Mouse (Mus musculus) hindbrain, embryonic 11.5 days (tissue): ENCODE data around the gene Spdya. TPM values are rescaled to one million over a fixed set of nuclear protein-coding genes. Genes with fewer than 3 reads are reported as not detected.
A peak's percentile ranks its signal among the peaks of the same experiment; 100 is the strongest.

Experiments used
- ATAC-seq: fragments of 200-750 bp; cut with Nextera tagmentation; 2 replicates; pipeline ENCODE4 v1.8.0; 2017; ENCODE audit warnings: mild to moderate bottlenecking, moderate TSS enrichment, moderate library complexity; ENCODE audit not compliant: low FRiP score
- DNase-seq: peaks from one replicate; pipeline ENCODE4 v3.0.0-alpha.2; 2015; ENCODE audit warnings: low spot score
- H3K27ac ChIP-seq: fragments of 300-500 bp; sonication (generic); 2 replicates; pipeline ENCODE4 v1.5.1; 2014; ENCODE audit warnings: mild to moderate bottlenecking, low read depth, low read length
- H3K27me3 ChIP-seq: fragments of 300-500 bp; sonication (generic); 2 replicates; pipeline ENCODE4 v1.6.1; 2014; ENCODE audit warnings: mild to moderate bottlenecking, low read length, moderate library complexity, mixed read lengths; ENCODE audit not compliant: control insufficient read depth, insufficient read depth
- H3K36me3 ChIP-seq: fragments of 300-500 bp; sonication (generic); 2 replicates; pipeline ENCODE4 v1.6.1; 2014; ENCODE audit warnings: mild to moderate bottlenecking, low read length, moderate library complexity, mixed read lengths; ENCODE audit not compliant: control insufficient read depth, insufficient read depth
- H3K4me1 ChIP-seq: fragments of 300-500 bp; sonication (generic); replicated peaks from 2 replicates; pipeline ENCODE4 v1.6.1; 2014; ENCODE audit warnings: low read length, mixed read lengths; ENCODE audit not compliant: control insufficient read depth, insufficient read depth
- H3K4me2 ChIP-seq: fragments of 300-500 bp; sonication (generic); replicated peaks from 2 replicates; pipeline ENCODE4 v1.6.1; 2014; ENCODE audit warnings: mild to moderate bottlenecking, low read depth, low read length
- H3K4me3 ChIP-seq: fragments of 300-500 bp; sonication (generic); 2 replicates; pipeline ENCODE4 v1.5.1; 2014; ENCODE audit warnings: low read depth, low read length
- H3K9ac ChIP-seq: fragments of 300-500 bp; sonication (generic); 2 replicates; pipeline ENCODE4 v1.6.1; 2014; ENCODE audit warnings: low read depth, low read length
- H3K9me3 ChIP-seq: fragments of 300-500 bp; sonication (generic); 2 replicates; pipeline ENCODE4 v1.6.1; 2016; ENCODE audit warnings: low read length; ENCODE audit not compliant: control insufficient read depth
- WGBS: fragments of 180-500 bp; shearing (Covaris S2); extraction: QIAGEN DNeasy Blood & Tissue Kit; methylation state at CpG from one replicate; pipeline ENCODE4 v1.1.7; 2014; 5-methylcytosine and 5-hydroxymethylcytosine counted together
- polyA plus RNA-seq: library from polyadenylated mRNA; unstranded; fragments of >200 nt; fragmentation: Nextera tagmentation; extraction: Ambion mirVana; gene quantifications from 2 replicates; pipeline ENCODE4 v1.2.1, GENCODE M21; 2014

The Spdya gene
- polyA plus RNA-seq, 1 experiment from 2014 or later, result 1.0 TPM

GRCm38 (mm10) chr17:71548586-71548985 lies 3.3 kb upstream of the Spdya start:
- peak; percentile 63 for DNase-seq
- Histone ChIP-seq H3K9me3 (no peaks in the 10 kb centered on the region), H3K4me3 (no peak overlapping the region), H3K4me2 (no peak overlapping the region), H3K9ac (no peak overlapping the region), H3K4me1 (no peaks in the 10 kb centered on the region; the same call in 1 of the 2 replicates), H3K36me3 (no peaks in the 10 kb centered on the region), H3K27me3 (peaks cover 6% of the 10 kb centered on the region; the same call in 1 of the 2 replicates), H3K27ac (no peak overlapping the region)
- no peak for ATAC-seq
- 0% methylated on average over 1 of the region's 1 CpGs for WGBS

GRCm38 (mm10) chr17:71551350-71551749 lies 511 bp upstream of the Spdya start:
- DNase-seq (no peak), ATAC-seq (no peak; the same call in 1 of the 2 replicates)
- H3K4me1 ChIP-seq, result no peaks in the 10 kb centered on the region; the same call in 1 of the 2 replicates
- peaks cover 11% of the 10 kb centered on the region; the same call in 1 of the 2 replicates for H3K27me3 ChIP-seq
- H3K36me3 ChIP-seq, result no peaks in the 10 kb centered on the region
- H3K27ac ChIP-seq, result no peak overlapping the region
- H3K9me3 ChIP-seq, result no peaks in the 10 kb centered on the region
- peak overlapping the region; percentile 83 for H3K9ac ChIP-seq
- 8% methylated on average over 6 of the region's 6 CpGs for WGBS
- peak overlapping the region; percentile 98 for H3K4me2 ChIP-seq
- peak overlapping the region; percentile 66 for H3K4me3 ChIP-seq

GRCm38 (mm10) chr17:71552901-71553300 lies 1.0 kb downstream of the Spdya start:
- DNase-seq (peak; percentile 34), ATAC-seq (no peak)
- Histone ChIP-seq H3K4me2 (peak overlapping the region; percentile 98; the same call in 1 of the 2 replicates), H3K4me3 (no peak overlapping the region), H3K9ac (no peak overlapping the region), H3K4me1 (no peaks in the 10 kb centered on the region; the same call in 1 of the 2 replicates), H3K36me3 (no peaks in the 10 kb centered on the region), H3K27me3 (peaks cover 11% of the 10 kb centered on the region; the same call in 1 of the 2 replicates), H3K27ac (no peak overlapping the region), H3K9me3 (no peaks in the 10 kb centered on the region)
- 15% methylated on average over 11 of the region's 11 CpGs for WGBS

GRCm38 (mm10) chr17:71561631-71562030 lies 9.8 kb downstream of the Spdya start:
- Histone ChIP-seq H3K27me3 (no peaks in the 10 kb centered on the region), H3K9me3 (no peaks in the 10 kb centered on the region), H3K36me3 (no peaks in the 10 kb centered on the region), H3K4me1 (no peaks in the 10 kb centered on the region), H3K27ac (no peak overlapping the region), H3K9ac (no peak overlapping the region), H3K4me2 (no peak overlapping the region), H3K4me3 (no peak overlapping the region)
- DNase-seq, result peak; percentile 65
- no peak for ATAC-seq

GRCm38 (mm10) chr17:71579176-71579705 lies 27.4 kb downstream of the Spdya start:
- no peak overlapping the region for H3K4me2 ChIP-seq
- H3K4me1 ChIP-seq, result no peaks in the 10 kb centered on the region
- no peaks in the 10 kb centered on the region for H3K9me3 ChIP-seq
- ATAC-seq (no peak), DNase-seq (no peak)
- no peak overlapping the region for H3K9ac ChIP-seq
- H3K27ac ChIP-seq, result no peak overlapping the region
- no peaks in the 10 kb centered on the region for H3K36me3 ChIP-seq
- H3K4me3 ChIP-seq, result no peak overlapping the region
- WGBS, result 95% methylated on average over 1 of the region's 1 CpGs
- no peaks in the 10 kb centered on the region for H3K27me3 ChIP-seq

- ATAC-seq (peak; percentile 70), DNase-seq (no peak)
- H3K27me3 ChIP-seq, result no peaks in the 10 kb centered on the region
- peak overlapping the region; percentile 56 for H3K27ac ChIP-seq
- peaks cover 5% of the 10 kb centered on the region; the same call in 1 of the 2 replicates for H3K4me1 ChIP-seq
- WGBS, result under 1% methylated on average over 48 of the region's 48 CpGs
- peak overlapping the region; percentile 90 for H3K4me2 ChIP-seq
- peak overlapping the region; percentile 77 for H3K9ac ChIP-seq
- no peaks in the 10 kb centered on the region for H3K9me3 ChIP-seq
- peak overlapping the region; percentile 70 for H3K4me3 ChIP-seq
- H3K36me3 ChIP-seq, result no peaks in the 10 kb centered on the region
Observed at GRCm38 (mm10) chr17:71597881-71598658, 46.2 kb downstream of the Spdya start.

GRCm38 (mm10) chr17:71598659-71599554 lies 47.0 kb downstream of the Spdya start:
- DNase-seq (peak; percentile 96), ATAC-seq (peak; percentile 98)
- Histone ChIP-seq H3K9me3 (no peaks in the 10 kb centered on the region), H3K27ac (peak overlapping the region; percentile 56), H3K4me2 (peak overlapping the region; percentile 90), H3K9ac (peak overlapping the region; percentile 77), H3K27me3 (no peaks in the 10 kb centered on the region), H3K4me3 (peak overlapping the region; percentile 70), H3K36me3 (no peaks in the 10 kb centered on the region), H3K4me1 (peaks cover 5% of the 10 kb centered on the region; the same call in 1 of the 2 replicates)
- WGBS, result 6% methylated on average over 42 of the region's 42 CpGs

- Histone ChIP-seq H3K4me2 (peak within 1 kb of the TSS; percentile 76), H3K27me3 (no peaks in the 10 kb centered on the region), H3K36me3 (no peaks in the 10 kb centered on the region), H3K4me1 (no peaks in the 10 kb centered on the region), H3K27ac (peak within 1 kb of the TSS; percentile 71), H3K9ac (peak within 1 kb of the TSS; percentile 95), H3K9me3 (no peaks in the 10 kb centered on the region), H3K4me3 (peak within 1 kb of the TSS; percentile 98)
- WGBS, result 7% methylated on average over 40 of the region's 40 CpGs
- ATAC-seq (peak; percentile 100), DNase-seq (peak; percentile 97)
Observed at GRCm38 (mm10) chr17:71615638-71616318, 63.9 kb downstream of the Spdya start, which contains the start of gene Wdr43. Gene Wdr43, plus strand, starts transcription at chr17:71615895.
